Mouse (Mus musculus): ENCODE data around the gene Herc4. TPM values are rescaled to one million over a fixed set of nuclear protein-coding genes. Genes with fewer than 3 reads are reported as not detected.
"Not testable (repeated sequence)": the region's sequence is repeated elsewhere in the genome, so short reads cannot be mapped to it uniquely, and the experiment has no call there.

The Herc4 gene
- polyA plus RNA-seq, 1 experiment from 2014 or later, result 19.2 TPM

GRCm38 (mm10) chr10:63348291-63348690 is 104.7 kb downstream of the Herc4 start:
- Histone ChIP-seq H3K9me3 (ENCODE audit: control insufficient read depth) (no peaks in the 10 kb centered on the region; the same call in 1 of the 2 replicates), H3K27me3 (replicated peaks; ENCODE audit: control insufficient read depth, insufficient read depth, low read length) (no peaks in the 10 kb centered on the region), H3K4me1 (replicated peaks; ENCODE audit: control insufficient read depth, insufficient read depth, low read length) (no peaks in the 10 kb centered on the region), H3K9ac (ENCODE audit: low read depth, low read length) (no peak overlapping the region), H3K36me3 (ENCODE audit: control insufficient read depth, insufficient read depth) (no peaks in the 10 kb centered on the region), H3K4me3 (ENCODE audit: low read depth, low read length) (no peak overlapping the region), H3K27ac (ENCODE audit: low read depth, low read length) (no peak overlapping the region), H3K4me2 (replicated peaks; ENCODE audit: low read depth) (no peak overlapping the region)
- WGBS, result 70% methylated on average over 3 of the region's 3 CpGs
- TF ChIP-seq CTCF (IDR thresholded peaks at IDR 0.05; ENCODE audit: low read depth), result no peak
- ATAC-seq, result no peak

- H3K4me3 ChIP-seq (ENCODE audit: low read depth, low read length), result no peak overlapping the region
- no peak for ATAC-seq
- 87% methylated on average over 7 of the region's 7 CpGs for WGBS
- H3K4me1 ChIP-seq (replicated peaks; ENCODE audit: control insufficient read depth, insufficient read depth, low read length), result no peaks in the 10 kb centered on the region
- no peaks in the 10 kb centered on the region for H3K27me3 ChIP-seq (replicated peaks; ENCODE audit: control insufficient read depth, insufficient read depth, low read length)
- no peak for TF ChIP-seq CTCF (IDR thresholded peaks at IDR 0.05; ENCODE audit: low read depth)
- H3K9ac ChIP-seq (ENCODE audit: low read depth, low read length), result no peak overlapping the region
- no peaks in the 10 kb centered on the region for H3K36me3 ChIP-seq (ENCODE audit: control insufficient read depth, insufficient read depth)
- no peaks in the 10 kb centered on the region for H3K9me3 ChIP-seq (ENCODE audit: control insufficient read depth)
- no peak overlapping the region for H3K4me2 ChIP-seq (replicated peaks; ENCODE audit: low read depth)
- H3K27ac ChIP-seq (ENCODE audit: low read depth, low read length), result no peak overlapping the region
Observed at GRCm38 (mm10) chr10:63350666-63351065, 107.1 kb downstream of the Herc4 start.

- H3K9ac ChIP-seq (ENCODE audit: low read depth, low read length); H3K27me3 ChIP-seq (replicated peaks; ENCODE audit: control insufficient read depth, insufficient read depth, low read length); H3K9me3 ChIP-seq (ENCODE audit: control insufficient read depth); H3K36me3 ChIP-seq (ENCODE audit: control insufficient read depth, insufficient read depth); H3K4me3 ChIP-seq (ENCODE audit: low read depth, low read length); H3K4me2 ChIP-seq (replicated peaks; ENCODE audit: low read depth); H3K4me1 ChIP-seq (replicated peaks; ENCODE audit: control insufficient read depth, insufficient read depth, low read length); H3K27ac ChIP-seq (ENCODE audit: low read depth, low read length); ATAC-seq: not testable (repeated sequence)
- 81% methylated on average over 7 of the region's 7 CpGs for WGBS
Observed at GRCm38 (mm10) chr10:63351099-63351498, 107.5 kb downstream of the Herc4 start.

- Histone ChIP-seq H3K4me3 (ENCODE audit: low read depth, low read length) (no peak overlapping the region), H3K9ac (ENCODE audit: low read depth, low read length) (no peak overlapping the region), H3K4me1 (replicated peaks; ENCODE audit: control insufficient read depth, insufficient read depth, low read length) (no peaks in the 10 kb centered on the region), H3K36me3 (ENCODE audit: control insufficient read depth, insufficient read depth) (no peaks in the 10 kb centered on the region), H3K4me2 (replicated peaks; ENCODE audit: low read depth) (no peak overlapping the region), H3K27ac (ENCODE audit: low read depth, low read length) (no peak overlapping the region), H3K27me3 (replicated peaks; ENCODE audit: control insufficient read depth, insufficient read depth, low read length) (no peaks in the 10 kb centered on the region), H3K9me3 (ENCODE audit: control insufficient read depth) (no peaks in the 10 kb centered on the region)
- TF ChIP-seq CTCF (IDR thresholded peaks at IDR 0.05; ENCODE audit: low read depth), result no peak
- ATAC-seq, result no peak
- WGBS, result 86% methylated on average over 5 of the region's 5 CpGs
Observed at GRCm38 (mm10) chr10:63352111-63352510, 108.5 kb downstream of the Herc4 start.

- no peak overlapping the region for H3K4me3 ChIP-seq (ENCODE audit: low read depth, low read length)
- TF ChIP-seq CTCF (IDR thresholded peaks at IDR 0.05; ENCODE audit: low read depth), result no peak
- H3K27ac ChIP-seq (ENCODE audit: low read depth, low read length), result no peak overlapping the region
- WGBS, result 45% methylated on average over 1 of the region's 1 CpGs
- no peaks in the 10 kb centered on the region for H3K9me3 ChIP-seq (ENCODE audit: control insufficient read depth)
- H3K9ac ChIP-seq (ENCODE audit: low read depth, low read length), result no peak overlapping the region
- no peaks in the 10 kb centered on the region for H3K27me3 ChIP-seq (replicated peaks; ENCODE audit: control insufficient read depth, insufficient read depth, low read length)
- no peak overlapping the region for H3K4me2 ChIP-seq (replicated peaks; ENCODE audit: low read depth)
- no peaks in the 10 kb centered on the region for H3K36me3 ChIP-seq (ENCODE audit: control insufficient read depth, insufficient read depth)
- H3K4me1 ChIP-seq (replicated peaks; ENCODE audit: control insufficient read depth, insufficient read depth, low read length), result no peaks in the 10 kb centered on the region
- ATAC-seq, result no peak
Observed at GRCm38 (mm10) chr10:63360502-63360901, 116.9 kb downstream of the Herc4 start.

GRCm38 (mm10) chr10:63365918-63366455 is 122.4 kb downstream of the Herc4 start:
- 61% methylated on average over 7 of the region's 7 CpGs for WGBS
- ATAC-seq, result no peak
- H3K27me3 ChIP-seq (replicated peaks; ENCODE audit: control insufficient read depth, insufficient read depth, low read length), result no peaks in the 10 kb centered on the region
- H3K27ac ChIP-seq (ENCODE audit: low read depth, low read length), result no peak overlapping the region
- no peak overlapping the region for H3K9ac ChIP-seq (ENCODE audit: low read depth, low read length)
- H3K4me3 ChIP-seq (ENCODE audit: low read depth, low read length), result no peak overlapping the region
- no peak for TF ChIP-seq CTCF (IDR thresholded peaks at IDR 0.05; ENCODE audit: low read depth)
- no peaks in the 10 kb centered on the region for H3K4me1 ChIP-seq (replicated peaks; ENCODE audit: control insufficient read depth, insufficient read depth, low read length)
- no peaks in the 10 kb centered on the region for H3K9me3 ChIP-seq (ENCODE audit: control insufficient read depth)
- H3K36me3 ChIP-seq (ENCODE audit: control insufficient read depth, insufficient read depth), result no peaks in the 10 kb centered on the region
- H3K4me2 ChIP-seq (replicated peaks; ENCODE audit: low read depth), result no peak overlapping the region

GRCm38 (mm10) chr10:63367386-63367785 is 123.8 kb downstream of the Herc4 start:
- ATAC-seq, result no peak
- Histone ChIP-seq H3K9me3 (ENCODE audit: control insufficient read depth) (no peaks in the 10 kb centered on the region), H3K4me1 (replicated peaks; ENCODE audit: control insufficient read depth, insufficient read depth, low read length) (no peaks in the 10 kb centered on the region), H3K27me3 (replicated peaks; ENCODE audit: control insufficient read depth, insufficient read depth, low read length) (no peaks in the 10 kb centered on the region), H3K4me2 (replicated peaks; ENCODE audit: low read depth) (no peak overlapping the region), H3K9ac (ENCODE audit: low read depth, low read length) (no peak overlapping the region), H3K4me3 (ENCODE audit: low read depth, low read length) (no peak overlapping the region), H3K36me3 (ENCODE audit: control insufficient read depth, insufficient read depth) (no peaks in the 10 kb centered on the region), H3K27ac (ENCODE audit: low read depth, low read length) (no peak overlapping the region)
- 79% methylated on average over 6 of the region's 6 CpGs for WGBS
- TF ChIP-seq CTCF (IDR thresholded peaks at IDR 0.05; ENCODE audit: low read depth), result no peak

Other genes with a start within 250 kb of the Herc4 start
- 21.2 and 25.0 TPM in 2 replicates for gene Hnrnph3, start 219.6 kb upstream of the Herc4 start, polyA plus RNA-seq (2015; fragmentation: Nextera tagmentation; extraction: Ambion mirVana)
- gene Pbld2, start 219.5 kb upstream of the Herc4 start, polyA plus RNA-seq (2015; fragmentation: Nextera tagmentation; extraction: Ambion mirVana), result 36.2 and 43.7 TPM in 2 replicates
- 1.8 and 2.1 TPM in 2 replicates for gene Pbld1, start 183.6 kb upstream of the Herc4 start, polyA plus RNA-seq (2015; fragmentation: Nextera tagmentation; extraction: Ambion mirVana)
- not detected in 2 replicates for gene Atoh7, start 144.2 kb upstream of the Herc4 start, polyA plus RNA-seq (2015; fragmentation: Nextera tagmentation; extraction: Ambion mirVana)
- gene Mypn, start 39.9 kb upstream of the Herc4 start, polyA plus RNA-seq (2015; fragmentation: Nextera tagmentation; extraction: Ambion mirVana), result 0.03 and 0.05 TPM in 2 replicates
- 3.9 and 5.2 TPM in 2 replicates for gene Sirt1, start 137.9 kb downstream of the Herc4 start, polyA plus RNA-seq (2015; fragmentation: Nextera tagmentation; extraction: Ambion mirVana)
- gene Dnajc12, start 138.6 kb downstream of the Herc4 start, polyA plus RNA-seq (2015; fragmentation: Nextera tagmentation; extraction: Ambion mirVana), result 5.3 and 6.4 TPM in 2 replicates
- not detected in 2 replicates for gene Gm7075, start 178.0 kb downstream of the Herc4 start, polyA plus RNA-seq (2015; fragmentation: Nextera tagmentation; extraction: Ambion mirVana)
- 0.33 and 0.55 TPM in 2 replicates for gene Ctnna3, start 186.3 kb downstream of the Herc4 start, polyA plus RNA-seq (2015; fragmentation: Nextera tagmentation; extraction: Ambion mirVana)

All from intestine, postnatal 0 days (tissue).